Mouse (Mus musculus) heart, postnatal 0 days (tissue): ENCODE measurements around the gene Slc2a2.

Experiments
- CTCF ChIP-seq: IDR thresholded peaks from 2 replicates; pipeline ENCODE4 v1.5.1; 2016; ENCODE audit warnings: antibody characterized with exemption, control low read depth, low read depth
- EP300 ChIP-seq: IDR thresholded peaks from 2 replicates; pipeline ENCODE4 v1.6.1; 2016; ENCODE audit warnings: antibody characterized with exemption, low read depth

DNA sequence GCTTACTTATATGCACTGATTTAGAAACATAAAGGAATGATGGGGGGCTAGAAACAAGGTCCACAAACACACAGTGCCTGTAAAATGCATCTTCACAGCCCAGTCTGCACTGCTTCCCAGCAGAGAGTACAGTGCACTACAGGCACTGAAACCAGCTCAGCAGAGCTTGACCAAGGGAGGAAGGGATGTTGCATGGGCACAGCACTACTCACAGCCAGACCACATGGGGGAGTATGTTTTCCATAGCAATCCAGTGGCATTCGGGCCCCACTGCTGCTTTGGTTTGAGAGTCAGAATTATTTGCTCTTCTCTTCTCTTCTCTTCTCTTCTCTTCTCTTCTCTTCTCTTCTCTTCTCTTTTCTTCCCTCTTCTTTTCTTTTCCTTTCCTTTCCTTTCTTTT, 39.4 kb upstream of the Slc2a2 start:
- TF ChIP-seq CTCF (no peak), EP300 (no peak)
